Mouse (Mus musculus): ENCODE data around the gene Olfr195. TPM values are rescaled to one million over a fixed set of nuclear protein-coding genes. Genes with fewer than 3 reads are reported as not detected.

Gene Olfr195
- polyA plus RNA-seq, 1 experiment from 2014 or later: not detected

Other genes starting within 250 kb of the Olfr195 start
- not detected in 2 replicates for gene Olfr181, start 218.3 kb upstream of the Olfr195 start, polyA plus RNA-seq (2015; fragmentation: Nextera tagmentation; extraction: Ambion mirVana)
- gene Olfr180, start 217.7 kb upstream of the Olfr195 start, polyA plus RNA-seq (2015; fragmentation: Nextera tagmentation; extraction: Ambion mirVana): not detected in 2 replicates
- gene Olfr183, start 151.7 kb upstream of the Olfr195 start, polyA plus RNA-seq (2015; fragmentation: Nextera tagmentation; extraction: Ambion mirVana): not detected in 2 replicates
- not detected in 2 replicates for gene Olfr186, start 116.8 kb upstream of the Olfr195 start, polyA plus RNA-seq (2015; fragmentation: Nextera tagmentation; extraction: Ambion mirVana)
- not detected in 2 replicates for gene Olfr187, start 107.3 kb upstream of the Olfr195 start, polyA plus RNA-seq (2015; fragmentation: Nextera tagmentation; extraction: Ambion mirVana)
- not detected in 2 replicates for gene Olfr190, start 69.0 kb upstream of the Olfr195 start, polyA plus RNA-seq (2015; fragmentation: Nextera tagmentation; extraction: Ambion mirVana)
- not detected in 2 replicates for gene Olfr191, start 57.2 kb upstream of the Olfr195 start, polyA plus RNA-seq (2015; fragmentation: Nextera tagmentation; extraction: Ambion mirVana)
- not detected in 2 replicates for gene Olfr193, start 35.2 kb upstream of the Olfr195 start, polyA plus RNA-seq (2015; fragmentation: Nextera tagmentation; extraction: Ambion mirVana)
- not detected in 2 replicates for gene Olfr194, start 26.0 kb upstream of the Olfr195 start, polyA plus RNA-seq (2015; fragmentation: Nextera tagmentation; extraction: Ambion mirVana)
- not detected in 2 replicates for gene Olfr196, start 23.4 kb downstream of the Olfr195 start, polyA plus RNA-seq (2015; fragmentation: Nextera tagmentation; extraction: Ambion mirVana)
- not detected in 2 replicates for gene Olfr198, start 56.5 kb downstream of the Olfr195 start, polyA plus RNA-seq (2015; fragmentation: Nextera tagmentation; extraction: Ambion mirVana)
- gene Olfr199, start 72.7 kb downstream of the Olfr195 start, polyA plus RNA-seq (2015; fragmentation: Nextera tagmentation; extraction: Ambion mirVana): not detected in 2 replicates
- not detected in 2 replicates for gene Olfr201, start 125.6 kb downstream of the Olfr195 start, polyA plus RNA-seq (2015; fragmentation: Nextera tagmentation; extraction: Ambion mirVana)
- not detected in 2 replicates for gene Olfr202, start 139.7 kb downstream of the Olfr195 start, polyA plus RNA-seq (2015; fragmentation: Nextera tagmentation; extraction: Ambion mirVana)
- gene Olfr203, start 151.8 kb downstream of the Olfr195 start, polyA plus RNA-seq (2015; fragmentation: Nextera tagmentation; extraction: Ambion mirVana): not detected in 2 replicates
- gene Olfr204, start 171.2 kb downstream of the Olfr195 start, polyA plus RNA-seq (2015; fragmentation: Nextera tagmentation; extraction: Ambion mirVana): not detected in 2 replicates
- not detected in 2 replicates for gene Olfr205, start 184.1 kb downstream of the Olfr195 start, polyA plus RNA-seq (2015; fragmentation: Nextera tagmentation; extraction: Ambion mirVana)
- not detected in 2 replicates for gene Olfr206, start 202.2 kb downstream of the Olfr195 start, polyA plus RNA-seq (2015; fragmentation: Nextera tagmentation; extraction: Ambion mirVana)
- gene Olfr209, start 216.9 kb downstream of the Olfr195 start, polyA plus RNA-seq (2015; fragmentation: Nextera tagmentation; extraction: Ambion mirVana): not detected in 2 replicates